Mouse (Mus musculus) left cerebral cortex, adult 11 months (tissue): ENCODE measurements at regions not wholly inside any gene's neighbourhood (a gene's known extent, or its start where the extent isn't known, plus 50 kb on each side); places are given as distances from the start of the nearest gene placed in this dataset.
"Not testable (repeated sequence)": the region's sequence is repeated elsewhere in the genome, so short reads cannot be mapped to it uniquely, and the experiment has no call there.

ENCODE experiments used
- DNase-seq: peaks from one replicate; pipeline ENCODE4 v3.0.0; 2022; ENCODE audit warnings: low spot score

GRCm38 (mm10) chr2:147989616-147990015 lies 57.2 kb downstream of the Foxa2 start:
- DNase-seq = no peak

- DNase-seq = no peak
Measured at GRCm38 (mm10) chr2:147988586-147988985, 58.2 kb downstream of the Foxa2 start.

- no peak for DNase-seq
Measured at GRCm38 (mm10) chr2:147985261-147985575, 61.6 kb downstream of the Foxa2 start.

- DNase-seq = no peak
Measured at GRCm38 (mm10) chr2:147984547-147985260, 62.1 kb downstream of the Foxa2 start.

GRCm38 (mm10) chr2:147980929-147981479 lies 65.8 kb downstream of the Foxa2 start:
- no peak for DNase-seq

- no peak for DNase-seq
Measured at GRCm38 (mm10) chr2:147980408-147980807, 66.4 kb downstream of the Foxa2 start.

- DNase-seq = no peak
Measured at GRCm38 (mm10) chr2:147979660-147980364, 67.0 kb downstream of the Foxa2 start.

GRCm38 (mm10) chr2:147979001-147979400 lies 67.8 kb downstream of the Foxa2 start:
- DNase-seq = no peak

GRCm38 (mm10) chr2:147974776-147975175 lies 72.0 kb downstream of the Foxa2 start:
- peak; percentile 1 for DNase-seq

GRCm38 (mm10) chr2:147968671-147969070 lies 78.1 kb downstream of the Foxa2 start:
- no peak for DNase-seq

- DNase-seq = no peak
Measured at GRCm38 (mm10) chr2:147967829-147968529, 78.8 kb downstream of the Foxa2 start.

GRCm38 (mm10) chr2:147963284-147963683 lies 83.5 kb downstream of the Foxa2 start:
- DNase-seq = not testable (repeated sequence)

GRCm38 (mm10) chr2:147961633-147962032 lies 85.1 kb downstream of the Foxa2 start:
- no peak for DNase-seq

GRCm38 (mm10) chr2:147954183-147954582 lies 92.6 kb downstream of the Foxa2 start:
- no peak for DNase-seq

GRCm38 (mm10) chr2:147951233-147951632 lies 95.5 kb downstream of the Foxa2 start:
- no peak for DNase-seq

- DNase-seq = no peak
Measured at GRCm38 (mm10) chr2:147944171-147945040, 102.4 kb downstream of the Foxa2 start.

- DNase-seq = no peak
Measured at GRCm38 (mm10) chr2:147942591-147942990, 104.2 kb downstream of the Foxa2 start.

GRCm38 (mm10) chr2:147941319-147941718 lies 105.5 kb downstream of the Foxa2 start:
- no peak for DNase-seq

GRCm38 (mm10) chr2:147932494-147932893 lies 114.3 kb downstream of the Foxa2 start:
- DNase-seq = no peak

- DNase-seq = no peak
Measured at GRCm38 (mm10) chr2:147929031-147929711, 117.6 kb downstream of the Foxa2 start.
